Mouse (Mus musculus): Measurements from ENCODE around the gene Oas1g. TPM values are rescaled to one million over a fixed set of nuclear protein-coding genes. Genes with fewer than 3 reads are reported as not detected.
"Not testable (repeated sequence)": the region's sequence is repeated elsewhere in the genome, so short reads cannot be mapped to it uniquely, and the experiment has no call there.

Oas1g gene
- polyA plus RNA-seq (2015; fragmentation: Nextera tagmentation; extraction: Ambion mirVana) = 0.46 TPM in 2 replicates

GRCm38 (mm10) chr5:120887413-120887812 lies at the start of gene Oas1g:
Oas1g (minus strand) TSS chr5:120887613.
- H3K36me3 ChIP-seq; ATAC-seq (ENCODE audit: low read depth); H3K27me3 ChIP-seq; H3K4me3 ChIP-seq (replicated peaks); DNase-seq; H3K9me3 ChIP-seq (replicated peaks); H3K4me2 ChIP-seq; H3K27ac ChIP-seq; H3K9ac ChIP-seq; H3K4me1 ChIP-seq (replicated peaks): not testable (repeated sequence)
- 9% methylated on average over 5 of the region's 9 CpGs for WGBS (ENCODE audit: insufficient replicate concordance)

- no peaks in the 10 kb centered on the region for H3K36me3 ChIP-seq
- DNase-seq = no peak
- no peak overlapping the region for H3K27ac ChIP-seq
- 19% methylated on average over 5 of the region's 5 CpGs for WGBS (ENCODE audit: insufficient replicate concordance)
- no peaks in the 10 kb centered on the region for H3K4me1 ChIP-seq (replicated peaks)
- H3K4me3 ChIP-seq (replicated peaks) = no peak overlapping the region
- no peak overlapping the region for H3K4me2 ChIP-seq
- no peak overlapping the region for H3K9ac ChIP-seq
- H3K27me3 ChIP-seq = no peaks in the 10 kb centered on the region
- no peaks in the 10 kb centered on the region for H3K9me3 ChIP-seq (replicated peaks)
- no peak for ATAC-seq (ENCODE audit: low read depth)
Measured at GRCm38 (mm10) chr5:120933966-120934365, 46.6 kb upstream of the Oas1g start.

GRCm38 (mm10) chr5:120927036-120927435 lies 39.6 kb upstream of the Oas1g start:
- 0% methylated on average over 1 of the region's 1 CpGs for WGBS (ENCODE audit: insufficient replicate concordance)
- no peak for DNase-seq
- H3K9me3 ChIP-seq (replicated peaks) = no peaks in the 10 kb centered on the region
- no peak overlapping the region for H3K27ac ChIP-seq
- no peak overlapping the region for H3K4me3 ChIP-seq (replicated peaks)
- ATAC-seq (ENCODE audit: low read depth) = no peak
- no peaks in the 10 kb centered on the region for H3K27me3 ChIP-seq
- no peaks in the 10 kb centered on the region for H3K36me3 ChIP-seq
- no peaks in the 10 kb centered on the region for H3K4me1 ChIP-seq (replicated peaks)
- no peak overlapping the region for H3K9ac ChIP-seq
- no peak overlapping the region for H3K4me2 ChIP-seq

GRCm38 (mm10) chr5:120926311-120926710 lies 38.9 kb upstream of the Oas1g start:
- not testable (repeated sequence) for H3K4me1 ChIP-seq (replicated peaks); H3K27ac ChIP-seq; H3K4me3 ChIP-seq (replicated peaks); H3K4me2 ChIP-seq; H3K9ac ChIP-seq; DNase-seq; ATAC-seq (ENCODE audit: low read depth); H3K27me3 ChIP-seq; H3K36me3 ChIP-seq; H3K9me3 ChIP-seq (replicated peaks)
- 31% methylated on average over 2 of the region's 2 CpGs for WGBS (ENCODE audit: insufficient replicate concordance)

- DNase-seq; H3K9ac ChIP-seq; H3K4me2 ChIP-seq; H3K27me3 ChIP-seq; H3K27ac ChIP-seq; H3K4me1 ChIP-seq (replicated peaks); ATAC-seq (ENCODE audit: low read depth); H3K4me3 ChIP-seq (replicated peaks); H3K36me3 ChIP-seq; H3K9me3 ChIP-seq (replicated peaks): not testable (repeated sequence)
- 65% methylated on average over 4 of the region's 4 CpGs for WGBS (ENCODE audit: insufficient replicate concordance)
Measured at GRCm38 (mm10) chr5:120924520-120924919, 37.1 kb upstream of the Oas1g start.

- Histone ChIP-seq H3K4me1 (replicated peaks) (no peaks in the 10 kb centered on the region), H3K4me2 (no peak overlapping the region), H3K4me3 (replicated peaks) (no peak overlapping the region), H3K27ac (no peak overlapping the region), H3K27me3 (no peaks in the 10 kb centered on the region), H3K36me3 (no peaks in the 10 kb centered on the region), H3K9me3 (replicated peaks) (no peaks in the 10 kb centered on the region), H3K9ac (no peak overlapping the region)
- ATAC-seq (ENCODE audit: low read depth) (no peak), DNase-seq (no peak)
- WGBS (ENCODE audit: insufficient replicate concordance) = 48% methylated on average over 4 of the region's 4 CpGs
Measured at GRCm38 (mm10) chr5:120923969-120924368, 36.6 kb upstream of the Oas1g start.

GRCm38 (mm10) chr5:120920296-120920695 lies 32.9 kb upstream of the Oas1g start:
- Histone ChIP-seq H3K36me3 (no peaks in the 10 kb centered on the region), H3K27me3 (no peaks in the 10 kb centered on the region), H3K9me3 (replicated peaks) (no peaks in the 10 kb centered on the region), H3K4me2 (no peak overlapping the region), H3K9ac (no peak overlapping the region), H3K4me3 (replicated peaks) (no peak overlapping the region), H3K4me1 (replicated peaks) (no peaks in the 10 kb centered on the region), H3K27ac (no peak overlapping the region)
- 60% methylated on average over 3 of the region's 3 CpGs for WGBS (ENCODE audit: insufficient replicate concordance)
- ATAC-seq (ENCODE audit: low read depth) = no peak
- DNase-seq = no peak

GRCm38 (mm10) chr5:120919156-120919935 lies 31.9 kb upstream of the Oas1g start:
- H3K4me2 ChIP-seq; H3K36me3 ChIP-seq; H3K27ac ChIP-seq; H3K4me1 ChIP-seq (replicated peaks); H3K4me3 ChIP-seq (replicated peaks); DNase-seq; ATAC-seq (ENCODE audit: low read depth); H3K27me3 ChIP-seq; H3K9me3 ChIP-seq (replicated peaks); H3K9ac ChIP-seq: not testable (repeated sequence)
- 41% methylated on average over 2 of the region's 2 CpGs for WGBS (ENCODE audit: insufficient replicate concordance)

- ATAC-seq (ENCODE audit: low read depth); H3K9me3 ChIP-seq (replicated peaks); H3K4me1 ChIP-seq (replicated peaks); H3K27me3 ChIP-seq; H3K9ac ChIP-seq; H3K36me3 ChIP-seq; DNase-seq; H3K4me2 ChIP-seq; H3K4me3 ChIP-seq (replicated peaks); H3K27ac ChIP-seq: not testable (repeated sequence)
- 38% methylated on average over 8 of the region's 8 CpGs for WGBS (ENCODE audit: insufficient replicate concordance)
Measured at GRCm38 (mm10) chr5:120914204-120914603, 26.8 kb upstream of the Oas1g start, which contains the start of gene Oas1d. Oas1d (plus strand) TSS chr5:120914536.

- no peak overlapping the region for H3K4me2 ChIP-seq
- H3K27me3 ChIP-seq = no peaks in the 10 kb centered on the region
- 44% methylated on average over 7 of the region's 7 CpGs for WGBS (ENCODE audit: insufficient replicate concordance)
Measured at GRCm38 (mm10) chr5:120908196-120908920, 20.9 kb upstream of the Oas1g start.

GRCm38 (mm10) chr5:120906791-120907733 lies 19.6 kb upstream of the Oas1g start, which contains the start of gene Oas1a:
Oas1a (minus strand) TSS chr5:120907521.
- peak within 1 kb of the TSS; percentile 12 for H3K4me2 ChIP-seq
- ATAC-seq (ENCODE audit: low read depth); H3K9ac ChIP-seq; H3K4me1 ChIP-seq (replicated peaks); H3K4me3 ChIP-seq (replicated peaks); H3K36me3 ChIP-seq; H3K9me3 ChIP-seq (replicated peaks); H3K27me3 ChIP-seq; H3K27ac ChIP-seq; DNase-seq: not testable (repeated sequence)
- 25% methylated on average over 9 of the region's 12 CpGs for WGBS (ENCODE audit: insufficient replicate concordance)

More at GRCm38 (mm10) chr5:120908196-120908920, 20.9 kb upstream of the Oas1g start:
- Histone ChIP-seq H3K4me1 (replicated peaks) (no peaks in the 10 kb centered on the region), H3K27ac (no peak overlapping the region), H3K9me3 (replicated peaks) (no peaks in the 10 kb centered on the region), H3K4me3 (replicated peaks) (no peak overlapping the region), H3K9ac (no peak overlapping the region), H3K36me3 (no peaks in the 10 kb centered on the region)
- DNase-seq = no peak
- no peak for ATAC-seq (ENCODE audit: low read depth)

Measured in liver, embryonic 13.5 days (tissue).